Mouse (Mus musculus) forebrain, postnatal 0 days (tissue): ENCODE results near the gene Nup133. TPM values are rescaled to one million over a fixed set of nuclear protein-coding genes. Genes with fewer than 3 reads are reported as not detected.
A peak's percentile ranks its signal among the peaks of the same experiment; 100 is the strongest.

Experiments
- ATAC-seq: fragments of 200-750 bp; cut with Nextera tagmentation; 2 replicates; pipeline ENCODE4 v1.8.0; 2017; ENCODE audit warnings: mild to moderate bottlenecking, moderate library complexity
- DNase-seq: peaks from one replicate; pipeline ENCODE4 v3.0.0-alpha.2; 2015
- H3K27ac ChIP-seq: fragments of 300-500 bp; sonication (generic); 2 replicates; pipeline ENCODE4 v1.5.1; 2014; ENCODE audit warnings: low read depth, mild to moderate bottlenecking, antibody characterized with exemption, low read length, moderate library complexity, mixed read lengths
- H3K27me3 ChIP-seq: fragments of 300-500 bp; sonication (generic); 2 replicates; pipeline ENCODE4 v1.6.1; 2014; ENCODE audit warnings: mild to moderate bottlenecking, low read length, mixed read lengths; ENCODE audit not compliant: insufficient read depth
- H3K36me3 ChIP-seq: fragments of 300-500 bp; sonication (generic); 2 replicates; pipeline ENCODE4 v1.6.1; 2014; ENCODE audit warnings: mild to moderate bottlenecking, moderate library complexity; ENCODE audit not compliant: insufficient read depth
- H3K4me1 ChIP-seq: fragments of 300-500 bp; sonication (generic); 2 replicates; pipeline ENCODE4 v1.6.1; 2014; ENCODE audit warnings: antibody characterized with exemption; ENCODE audit not compliant: insufficient read depth
- H3K4me2 ChIP-seq: fragments of 300-500 bp; sonication (generic); 2 replicates; pipeline ENCODE4 v1.6.1; 2014; ENCODE audit warnings: low read depth, mild to moderate bottlenecking, moderate library complexity
- H3K4me3 ChIP-seq: fragments of 300-500 bp; sonication (generic); 2 replicates; pipeline ENCODE4 v1.5.1; 2014; ENCODE audit warnings: low read depth, low read length, mixed read lengths
- H3K9ac ChIP-seq: fragments of 300-500 bp; sonication (generic); 2 replicates; pipeline ENCODE4 v1.6.1; 2014; ENCODE audit warnings: mild to moderate bottlenecking
- H3K9me3 ChIP-seq: fragments of 300-500 bp; sonication (generic); 2 replicates; pipeline ENCODE4 v1.6.1; 2016; ENCODE audit warnings: low read length
- CTCF ChIP-seq: sonication (generic); IDR thresholded peaks from 2 replicates; pipeline ENCODE4 v1.5.1; 2016; ENCODE audit warnings: antibody characterized with exemption, control low read depth, low read depth
- WGBS: fragments of 180-500 bp; shearing (Covaris S2); extraction: QIAGEN DNeasy Blood & Tissue Kit; methylation state at CpG from one replicate; pipeline ENCODE4 v1.1.7; 2014; 5-methylcytosine and 5-hydroxymethylcytosine counted together
- polyA plus RNA-seq: library from polyadenylated mRNA; unstranded; fragments of >200 nt; fragmentation: Nextera tagmentation; extraction: Ambion mirVana; gene quantifications from 2 replicates; pipeline ENCODE4 v1.2.1, GENCODE M21; 2015
- total RNA-seq: library from RNA; depleted of rRNA; stranded (reverse); fragments of >200 nt; gene quantifications from 2 replicates; pipeline ENCODE4 v1.2.3, GENCODE M21; 2014

Gene Nup133
- total and polyA plus RNA-seq, 2 experiments from 2014 or later: 17.3 to 31.8 TPM

GRCm38 (mm10) chr8:123882412-123882811 lies 66.7 kb downstream of the Nup133 start:
- DNase-seq: no peak
- no peak overlapping the region for H3K4me3 ChIP-seq
- no peak for TF ChIP-seq CTCF
- WGBS: 89% methylated on average over 2 of the region's 2 CpGs
- H3K27ac ChIP-seq: no peak overlapping the region
- no peak for ATAC-seq
- H3K36me3 ChIP-seq: no peaks in the 10 kb centered on the region
- H3K4me1 ChIP-seq: peaks cover 13% of the 10 kb centered on the region
- H3K9me3 ChIP-seq: no peaks in the 10 kb centered on the region
- H3K27me3 ChIP-seq: no peaks in the 10 kb centered on the region
- no peak overlapping the region for H3K9ac ChIP-seq
- H3K4me2 ChIP-seq: no peak overlapping the region

GRCm38 (mm10) chr8:123880821-123881350 lies 68.2 kb downstream of the Nup133 start:
- ATAC-seq (no peak), DNase-seq (no peak)
- H3K4me2 ChIP-seq: no peak overlapping the region
- no peaks in the 10 kb centered on the region for H3K36me3 ChIP-seq
- 58% methylated on average over 4 of the region's 4 CpGs for WGBS
- no peak overlapping the region for H3K9ac ChIP-seq
- no peak overlapping the region for H3K27ac ChIP-seq
- H3K4me3 ChIP-seq: no peak overlapping the region
- no peaks in the 10 kb centered on the region for H3K9me3 ChIP-seq
- 0 out of 2 replicates have a peak, but pooled peaks have one; percentile 12 for TF ChIP-seq CTCF
- no peaks in the 10 kb centered on the region for H3K27me3 ChIP-seq
- H3K4me1 ChIP-seq: peaks cover 13% of the 10 kb centered on the region

- DNase-seq: peak; percentile 55
- 52% methylated on average over 10 of the region's 10 CpGs for WGBS
Observed at GRCm38 (mm10) chr8:123880271-123880670, 68.8 kb downstream of the Nup133 start.

GRCm38 (mm10) chr8:123877865-123878264 lies 71.2 kb downstream of the Nup133 start:
- WGBS: 71% methylated on average over 2 of the region's 2 CpGs
- no peak overlapping the region for H3K9ac ChIP-seq
- H3K27me3 ChIP-seq: no peaks in the 10 kb centered on the region
- no peak overlapping the region for H3K4me2 ChIP-seq
- no peak for TF ChIP-seq CTCF
- H3K4me1 ChIP-seq: no peaks in the 10 kb centered on the region
- no peak overlapping the region for H3K27ac ChIP-seq
- no peaks in the 10 kb centered on the region for H3K36me3 ChIP-seq
- no peak overlapping the region for H3K4me3 ChIP-seq
- H3K9me3 ChIP-seq: no peaks in the 10 kb centered on the region
- ATAC-seq: no peak
- DNase-seq: no peak

More at GRCm38 (mm10) chr8:123880271-123880670, 68.8 kb downstream of the Nup133 start:
- H3K27ac ChIP-seq: no peak overlapping the region
- no peak overlapping the region for H3K9ac ChIP-seq
- H3K36me3 ChIP-seq: no peaks in the 10 kb centered on the region
- peaks cover 13% of the 10 kb centered on the region for H3K4me1 ChIP-seq
- H3K4me3 ChIP-seq: no peak overlapping the region
- no peak for ATAC-seq
- no peak for TF ChIP-seq CTCF
- H3K27me3 ChIP-seq: no peaks in the 10 kb centered on the region
- no peak overlapping the region for H3K4me2 ChIP-seq
- no peaks in the 10 kb centered on the region for H3K9me3 ChIP-seq

GRCm38 (mm10) chr8:123874324-123874723 lies 74.7 kb downstream of the Nup133 start:
- Histone ChIP-seq H3K36me3 (no peaks in the 10 kb centered on the region), H3K4me2 (no peak overlapping the region), H3K4me1 (no peaks in the 10 kb centered on the region), H3K9ac (no peak overlapping the region), H3K4me3 (no peak overlapping the region), H3K27me3 (no peaks in the 10 kb centered on the region), H3K9me3 (no peaks in the 10 kb centered on the region), H3K27ac (no peak overlapping the region)
- TF ChIP-seq CTCF: no peak
- 75% methylated on average over 11 of the region's 11 CpGs for WGBS
- ATAC-seq: no peak
- no peak for DNase-seq

- H3K4me2 ChIP-seq: no peak overlapping the region
- H3K27me3 ChIP-seq: no peaks in the 10 kb centered on the region
- DNase-seq: no peak
- no peak for TF ChIP-seq CTCF
- WGBS: 81% methylated on average over 6 of the region's 6 CpGs
- no peaks in the 10 kb centered on the region for H3K36me3 ChIP-seq
- no peak overlapping the region for H3K27ac ChIP-seq
- ATAC-seq: no peak
- H3K4me3 ChIP-seq: no peak overlapping the region
- no peak overlapping the region for H3K9ac ChIP-seq
- no peaks in the 10 kb centered on the region for H3K9me3 ChIP-seq
- no peaks in the 10 kb centered on the region for H3K4me1 ChIP-seq
Observed at GRCm38 (mm10) chr8:123873364-123873763, 75.7 kb downstream of the Nup133 start.

- Histone ChIP-seq H3K4me2 (no peak overlapping the region), H3K4me1 (no peaks in the 10 kb centered on the region), H3K27me3 (no peaks in the 10 kb centered on the region), H3K4me3 (no peak overlapping the region), H3K9me3 (no peaks in the 10 kb centered on the region), H3K27ac (no peak overlapping the region), H3K36me3 (no peaks in the 10 kb centered on the region), H3K9ac (no peak overlapping the region)
- TF ChIP-seq CTCF: no peak
- WGBS: 79% methylated on average over 9 of the region's 9 CpGs
- ATAC-seq: no peak
- no peak for DNase-seq
Observed at GRCm38 (mm10) chr8:123872048-123872447, 77.0 kb downstream of the Nup133 start.

GRCm38 (mm10) chr8:123866971-123867370 lies 82.1 kb downstream of the Nup133 start:
- Histone ChIP-seq H3K27ac (no peak overlapping the region), H3K4me3 (no peak overlapping the region), H3K9ac (no peak overlapping the region), H3K9me3 (no peaks in the 10 kb centered on the region), H3K36me3 (no peaks in the 10 kb centered on the region), H3K4me1 (no peaks in the 10 kb centered on the region; the same call in 1 of the 2 replicates), H3K27me3 (no peaks in the 10 kb centered on the region), H3K4me2 (no peak overlapping the region)
- peak; percentile 66 for ATAC-seq
- WGBS: 19% methylated on average over 5 of the region's 5 CpGs
- no peak for TF ChIP-seq CTCF
- no peak for DNase-seq
